Mouse (Mus musculus) heart, postnatal 10 days (tissue): ENCODE results near the gene St6galnac5. TPM values are rescaled to one million over a fixed set of nuclear protein-coding genes. Genes with fewer than 3 reads are reported as not detected.

Experiments
- DNase-seq, 2 experiments: peaks; one replicate each; pipeline ENCODE4 v3.0.0; 2021
- intact Hi-C: fragments of 180-260 bp; cut with DNase I; formaldehyde crosslinking; loops from one replicate; pipeline ENCODE4 v1.15.1; 2025
- total RNA-seq, 2 experiments: library from RNA; stranded (reverse); gene quantifications; 2 replicates each; pipeline ENCODE4 v1.2.3; 2021

Gene St6galnac5
- total RNA-seq, 2 experiments from 2014 or later = not detected

DNA sequence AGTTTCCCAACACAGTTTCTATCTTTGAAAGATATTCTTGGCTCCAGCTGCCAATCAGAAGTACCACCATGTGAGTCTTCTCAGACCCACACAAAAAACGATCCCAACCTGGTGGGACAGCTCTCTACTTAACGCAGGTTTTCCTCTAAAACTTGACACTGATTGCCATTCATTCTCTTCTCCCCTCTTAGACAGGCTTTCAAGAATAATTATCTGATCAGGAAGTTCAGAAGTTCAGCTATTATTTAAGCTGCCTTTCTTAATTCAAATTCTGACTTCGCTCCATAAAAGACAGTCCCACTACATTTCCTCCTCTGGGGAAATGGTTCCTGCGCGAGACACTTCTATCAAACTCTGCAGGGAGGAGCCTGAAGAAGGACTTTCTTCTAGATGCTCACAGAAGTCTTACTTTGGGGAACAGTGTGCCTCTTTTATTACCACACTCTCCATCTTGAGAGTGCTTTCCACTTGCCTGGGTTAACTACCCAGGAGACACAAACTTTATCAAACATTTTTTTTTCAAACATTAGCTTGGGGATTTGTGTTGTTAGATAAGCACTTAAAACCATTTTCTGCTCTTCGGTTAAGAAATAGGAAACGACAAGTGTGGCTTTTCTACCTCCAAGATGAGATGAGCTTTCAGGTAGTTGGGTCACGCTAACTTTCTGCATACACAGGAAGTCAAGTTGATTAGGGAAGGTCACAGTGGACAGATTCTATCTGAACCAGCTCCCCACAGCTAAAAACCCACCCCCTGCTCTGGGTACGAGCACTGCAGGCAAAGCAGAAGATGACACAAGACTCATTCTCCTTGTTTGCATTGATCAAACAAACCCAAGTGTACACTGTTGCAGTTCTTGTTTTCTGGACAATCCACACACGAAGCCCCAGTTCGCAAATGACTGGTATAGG, 30.2 kb downstream of the St6galnac5 start:
- intact Hi-C loops = no loop called here

GRCm38 (mm10) chr3:152950914-152951313, 31.1 kb downstream of the St6galnac5 start:
- DNase-seq = no peak
- intact Hi-C loops = no loop called here

More for the DNA sequence above, 30.2 kb downstream of the St6galnac5 start:
- no peak for DNase-seq

DNA sequence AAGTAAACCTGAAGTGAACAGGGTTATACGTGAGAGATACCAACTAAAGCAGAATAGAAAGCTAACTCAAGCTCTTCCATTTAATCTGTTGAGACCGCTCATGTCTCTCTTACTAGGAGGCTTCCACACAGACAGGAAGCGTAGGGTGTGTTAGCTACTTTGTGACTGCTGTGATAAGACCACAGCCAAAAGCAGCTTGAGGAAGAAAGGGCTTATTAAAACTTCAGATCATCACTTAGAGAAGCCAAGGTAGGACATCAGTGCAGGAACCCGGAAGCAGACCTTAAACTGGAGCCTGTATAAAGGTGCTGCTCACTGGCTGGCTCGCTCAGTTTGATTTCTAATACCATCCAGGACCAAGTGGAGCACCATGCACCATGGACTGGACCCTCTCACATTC, 31.7 kb downstream of the St6galnac5 start:
- no peak for DNase-seq
- intact Hi-C loops = no loop called here

- intact Hi-C loops = no loop called here
- no peak for DNase-seq
Measured at GRCm38 (mm10) chr3:152949233-152949777, 32.7 kb downstream of the St6galnac5 start.

DNA sequence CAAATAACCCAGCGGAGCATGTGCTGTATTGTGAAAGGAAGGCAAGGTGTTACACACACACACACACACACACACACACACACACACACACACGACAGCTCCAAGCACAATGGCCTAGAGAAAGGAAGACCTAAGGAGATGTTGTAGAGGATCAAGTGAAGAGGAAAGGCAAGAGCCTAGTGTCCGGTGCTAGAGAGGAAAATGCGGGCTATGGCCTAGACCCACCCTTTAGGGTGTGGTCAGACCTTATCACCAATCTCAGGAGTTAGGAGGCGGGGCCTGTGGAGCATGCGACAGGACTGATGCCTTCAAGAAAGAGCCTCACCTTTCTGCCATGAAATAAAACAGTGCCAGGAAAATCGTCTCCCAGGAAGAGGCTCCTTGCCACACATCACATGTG, 33.5 kb downstream of the St6galnac5 start:
- no peak for DNase-seq
- intact Hi-C loops = no loop called here

GRCm38 (mm10) chr3:152947031-152947640, 34.9 kb downstream of the St6galnac5 start:
- DNase-seq = no peak

GRCm38 (mm10) chr3:152944766-152945165, 37.3 kb downstream of the St6galnac5 start:
- DNase-seq = peak; percentile 32 to 44
- intact Hi-C loops = no loop called here

More at GRCm38 (mm10) chr3:152947031-152947640, 34.9 kb downstream of the St6galnac5 start:
- intact Hi-C loops = no loop called here

DNA sequence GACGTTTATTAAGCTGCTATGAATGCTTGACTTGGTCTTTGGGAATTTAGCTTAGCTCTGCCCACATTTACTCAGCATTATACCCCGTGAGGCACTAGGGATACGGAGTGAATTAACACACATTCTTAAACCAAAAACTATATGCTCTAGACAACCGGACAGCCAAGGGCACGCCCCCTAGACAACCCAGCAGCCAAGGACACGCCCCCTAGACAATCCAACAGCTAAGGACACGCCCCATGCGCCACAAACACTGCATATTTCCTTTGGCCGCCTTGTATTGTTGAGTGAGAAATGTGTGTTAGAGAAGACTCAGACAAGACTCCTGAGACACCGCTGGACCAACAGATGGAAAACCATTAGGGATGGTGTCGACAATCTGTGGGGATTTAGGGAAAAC, 39.1 kb downstream of the St6galnac5 start:
- intact Hi-C loops = no loop called here
- peak; percentile 32 to 41 for DNase-seq

DNA sequence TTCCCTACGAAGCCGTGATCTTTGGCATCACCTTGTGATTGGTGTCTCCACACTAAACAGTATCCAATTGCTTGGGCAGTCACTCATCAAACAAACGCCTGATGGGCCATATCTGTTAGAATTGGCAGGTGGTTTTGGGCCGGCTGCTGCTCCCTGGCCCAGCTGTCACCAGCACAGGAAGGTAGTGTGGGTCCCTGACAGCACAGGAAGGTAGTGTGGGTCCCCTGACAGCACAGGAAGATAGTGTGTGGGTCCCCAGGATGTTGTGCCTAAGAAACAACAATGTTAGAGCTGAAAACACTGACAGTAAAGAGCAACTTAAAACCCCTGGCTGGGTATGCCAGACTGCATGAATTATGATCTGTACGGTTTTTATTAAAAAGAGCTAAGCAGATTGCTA, 40.4 kb downstream of the St6galnac5 start:
- DNase-seq = no peak
- intact Hi-C loops = no loop called here

DNA sequence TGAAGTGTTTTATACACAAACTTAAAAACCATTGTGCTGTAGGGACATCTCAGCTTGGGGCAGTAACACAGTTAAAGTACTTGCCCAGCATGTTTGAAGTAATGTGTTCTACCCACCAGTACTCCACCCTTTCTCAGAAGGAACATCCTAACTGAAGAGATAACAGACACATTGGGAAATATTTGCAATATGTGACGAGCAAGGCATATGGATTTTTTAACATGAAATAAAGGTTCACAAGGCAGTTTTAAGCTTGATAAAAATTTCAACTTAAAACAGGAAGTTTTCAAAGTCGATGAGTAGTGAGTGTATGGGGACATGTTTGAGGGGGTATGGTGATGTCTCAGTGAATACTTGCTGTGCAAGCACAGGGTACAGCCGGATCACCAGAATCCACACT, 45.7 kb downstream of the St6galnac5 start:
- intact Hi-C loops = no loop called here
- no peak for DNase-seq

- intact Hi-C loops = no loop called here
Measured at GRCm38 (mm10) chr3:152933737-152934136, 48.3 kb downstream of the St6galnac5 start.

GRCm38 (mm10) chr3:152932544-152932943, 49.5 kb downstream of the St6galnac5 start:
- intact Hi-C loops = no loop called here
- no peak for DNase-seq

More at GRCm38 (mm10) chr3:152933737-152934136, 48.3 kb downstream of the St6galnac5 start:
- no peak for DNase-seq

DNA sequence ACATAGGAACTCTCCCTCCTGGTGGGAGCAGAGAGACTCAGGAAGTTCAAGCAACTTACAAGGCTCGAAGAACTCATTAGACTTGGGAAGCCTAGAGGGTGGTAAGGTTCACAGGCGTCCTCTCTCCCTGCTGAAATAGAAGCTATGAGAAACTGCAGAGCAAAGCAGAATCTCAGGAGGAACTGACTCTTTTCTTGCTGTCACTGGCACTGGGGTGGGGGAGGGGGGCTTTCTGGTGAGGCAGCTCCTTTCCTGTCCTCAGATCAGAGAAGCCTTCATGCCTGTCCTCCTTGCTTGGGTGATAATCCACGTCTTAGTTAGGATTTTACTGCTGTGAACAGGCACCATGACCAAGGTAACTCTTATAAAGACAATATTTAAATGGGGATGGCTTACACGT, 50.0 kb downstream of the St6galnac5 start:
- DNase-seq = no peak
- intact Hi-C loops = no loop called here

- no peak for DNase-seq
- intact Hi-C loops = no loop called here
Measured at GRCm38 (mm10) chr3:152931354-152931753, 50.7 kb downstream of the St6galnac5 start.

- no peak for DNase-seq
- intact Hi-C loops = no loop called here
Measured at GRCm38 (mm10) chr3:152929788-152930281, 52.2 kb downstream of the St6galnac5 start.

DNA sequence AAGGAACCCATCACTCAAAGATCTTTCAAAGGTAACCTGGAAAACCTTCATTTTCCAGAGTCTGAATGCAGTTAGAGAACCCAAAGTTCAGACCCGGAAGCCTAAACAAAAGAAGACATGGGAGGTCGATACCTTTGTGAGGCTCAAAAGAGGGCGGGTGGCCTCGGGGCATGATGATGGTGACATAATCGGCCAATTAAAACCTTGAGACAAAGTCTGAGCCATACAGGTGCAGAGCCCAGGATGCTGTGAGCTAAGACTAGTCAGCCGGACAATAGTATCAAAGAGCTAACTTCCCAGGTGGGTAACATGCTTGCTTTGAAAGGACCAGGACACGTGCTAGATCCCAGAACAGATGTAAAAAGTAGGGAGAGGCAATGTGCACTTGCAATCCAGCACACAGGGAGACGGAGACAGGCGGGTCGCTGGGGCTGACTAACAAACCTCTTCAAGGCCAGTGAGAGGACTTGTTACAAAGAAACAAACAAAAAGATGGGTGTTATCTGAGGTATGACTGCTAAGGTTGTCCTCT, 52.7 kb downstream of the St6galnac5 start:
- intact Hi-C loops = no loop called here

DNA sequence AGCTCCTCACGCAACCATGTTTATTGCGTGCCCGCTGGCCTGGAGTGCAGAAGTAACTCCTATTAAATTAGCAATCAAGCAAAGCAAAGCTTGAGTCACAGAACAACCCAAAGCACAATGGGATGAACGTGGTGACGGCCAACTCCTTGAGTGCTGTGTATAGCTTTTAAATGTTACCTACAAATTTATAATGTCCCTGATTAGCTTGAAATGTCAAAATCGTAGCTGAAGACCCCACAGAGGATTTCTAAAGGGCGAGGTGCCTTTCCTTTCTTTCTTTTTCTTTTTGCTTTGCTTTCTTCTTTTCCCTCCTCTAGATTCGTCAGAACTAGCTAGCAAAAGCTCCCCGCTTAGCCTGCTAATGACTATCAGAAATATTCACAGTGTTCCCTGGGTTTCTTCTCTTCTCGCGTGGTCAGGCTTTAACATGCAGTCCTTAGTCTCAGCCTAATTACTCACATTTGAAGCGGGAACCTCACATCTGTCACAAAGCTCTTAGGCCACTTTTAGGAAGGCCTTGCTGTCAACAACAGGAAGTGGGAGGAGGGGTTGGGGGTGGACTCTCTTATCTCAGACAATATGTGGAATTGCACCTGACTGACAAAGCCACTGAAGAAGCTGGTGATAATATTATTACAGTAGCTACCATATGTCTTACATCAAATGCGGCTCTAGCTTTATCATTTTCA, 53.6 kb downstream of the St6galnac5 start:
- DNase-seq = peak in 1 of 2 experiments; percentile 8
- intact Hi-C loops = no loop called here

More for the DNA sequence above, 52.7 kb downstream of the St6galnac5 start:
- no peak for DNase-seq

GRCm38 (mm10) chr3:152926166-152926565, 55.9 kb downstream of the St6galnac5 start:
- intact Hi-C loops = no loop called here
- no peak for DNase-seq

GRCm38 (mm10) chr3:152925364-152925763, 56.7 kb downstream of the St6galnac5 start:
- DNase-seq = no peak
- intact Hi-C loops = no loop called here

- intact Hi-C loops = no loop called here
- no peak for DNase-seq
Measured at GRCm38 (mm10) chr3:152923530-152923929, 58.5 kb downstream of the St6galnac5 start.
